Mouse (Mus musculus) 416B (cell line): ENCODE data around the gene Man2a2.

Experiments used
- DNase-seq: peaks from one replicate; pipeline ENCODE4 v3.0.0; 2011; ENCODE audit warnings: low read depth

The Man2a2 gene

GRCm38 (mm10) chr7:80369461-80369860 is 1.7 kb downstream of the Man2a2 start:
- DNase-seq, result no peak

- DNase-seq, result peak; percentile 83
Measured at GRCm38 (mm10) chr7:80368635-80369421, 2.3 kb downstream of the Man2a2 start.

GRCm38 (mm10) chr7:80368009-80368408 is 3.2 kb downstream of the Man2a2 start:
- DNase-seq, result no peak

- no peak for DNase-seq
Measured at GRCm38 (mm10) chr7:80367232-80367631, 3.9 kb downstream of the Man2a2 start.

- no peak for DNase-seq
Measured at GRCm38 (mm10) chr7:80365759-80366158, 5.4 kb downstream of the Man2a2 start.

- peak; percentile 77 for DNase-seq
Measured at GRCm38 (mm10) chr7:80360435-80360834, 10.7 kb downstream of the Man2a2 start.

- DNase-seq, result no peak
Measured at GRCm38 (mm10) chr7:80358039-80358438, 13.1 kb downstream of the Man2a2 start.

GRCm38 (mm10) chr7:80357156-80357555 is 14.0 kb downstream of the Man2a2 start:
- DNase-seq, result no peak

GRCm38 (mm10) chr7:80356351-80356750 is 14.8 kb downstream of the Man2a2 start:
- no peak for DNase-seq

- no peak for DNase-seq
Measured at GRCm38 (mm10) chr7:80352920-80353319, 18.3 kb downstream of the Man2a2 start.

GRCm38 (mm10) chr7:80350808-80351207 is 20.4 kb downstream of the Man2a2 start:
- no peak for DNase-seq

- DNase-seq, result no peak
Measured at GRCm38 (mm10) chr7:80347670-80348586, 23.2 kb downstream of the Man2a2 start.

- DNase-seq, result peak; percentile 34
Measured at GRCm38 (mm10) chr7:80346830-80347229, 24.3 kb downstream of the Man2a2 start.

- DNase-seq, result no peak
Measured at GRCm38 (mm10) chr7:80346173-80346572, 25.0 kb downstream of the Man2a2 start.

- DNase-seq, result no peak
Measured at GRCm38 (mm10) chr7:80343270-80344018, 27.7 kb downstream of the Man2a2 start.

- DNase-seq, result peak; percentile 97
Measured at GRCm38 (mm10) chr7:80342858-80343257, 28.3 kb downstream of the Man2a2 start, which contains the start of gene Hddc3. Gene Hddc3, plus strand, starts transcription at chr7:80343104.

GRCm38 (mm10) chr7:80341793-80342192 is 29.4 kb downstream of the Man2a2 start:
- no peak for DNase-seq

- peak; percentile 88 for DNase-seq
Measured at GRCm38 (mm10) chr7:80340793-80341192, 30.4 kb downstream of the Man2a2 start, which contains the start of gene Unc45a. Gene Unc45a, minus strand, starts transcription at chr7:80341005.

GRCm38 (mm10) chr7:80339793-80340628 is 31.2 kb downstream of the Man2a2 start:
- DNase-seq, result peak; percentile 98

GRCm38 (mm10) chr7:80339371-80339770 is 31.8 kb downstream of the Man2a2 start:
- DNase-seq, result peak; percentile 33

GRCm38 (mm10) chr7:80336932-80337331 is 34.2 kb downstream of the Man2a2 start:
- no peak for DNase-seq
